Mouse (Mus musculus): ENCODE measurements around the gene Mob3a.

DNA sequence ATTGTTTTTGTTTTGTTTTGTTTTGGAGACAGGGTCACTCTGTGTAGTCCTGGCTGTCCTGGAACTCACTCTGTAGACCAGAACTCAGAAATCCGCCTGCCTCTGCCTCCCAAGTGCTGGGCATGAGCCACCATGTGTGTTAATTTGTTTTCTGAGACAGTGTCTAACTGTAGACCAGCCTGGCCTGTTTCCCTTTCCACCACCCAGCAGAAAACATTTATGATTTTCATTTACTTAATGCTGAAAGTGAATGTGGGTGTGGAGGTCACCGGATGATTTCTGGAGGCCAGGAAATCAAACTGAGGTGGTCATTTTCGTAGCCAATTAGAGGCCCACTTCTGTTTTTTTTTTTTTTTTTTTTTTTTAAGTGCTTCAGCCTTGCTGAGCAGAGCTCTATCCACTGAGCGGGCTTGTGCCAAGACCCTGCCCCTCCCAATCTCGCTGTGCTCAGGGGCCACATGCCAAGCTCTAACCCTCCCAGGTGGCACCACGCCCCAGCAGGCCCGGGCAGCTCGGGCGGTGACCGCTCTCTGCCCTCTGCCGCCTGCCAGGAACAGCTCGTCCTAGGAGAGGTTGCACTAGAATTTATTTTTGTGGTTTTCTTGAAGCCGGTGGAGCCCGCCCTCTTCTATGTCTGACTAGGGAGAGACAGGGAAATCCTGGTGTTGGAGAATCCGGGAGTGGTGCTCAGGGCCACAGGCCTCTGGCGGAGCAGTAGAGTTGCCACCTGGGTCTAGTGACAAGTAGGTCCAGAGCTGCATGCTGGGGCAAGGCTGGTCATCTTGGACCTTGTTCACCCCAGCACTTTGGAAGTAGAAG is 37.4 kb downstream of the Mob3a start:
- TF ChIP-seq CTCF (IDR thresholded peaks at IDR 0.05; ENCODE audit: borderline replicate concordance, insufficient read depth, low read length) (no peak), POLR2A (IDR thresholded peaks at IDR 0.05; ENCODE audit: low read depth, low read length) (no peak)
